Mouse (Mus musculus) myocyte (in vitro differentiated cells): ENCODE data around the gene Mfsd6l. TPM values are rescaled to one million over a fixed set of nuclear protein-coding genes. Genes with fewer than 3 reads are reported as not detected.

Source experiments
- H3K27me3 ChIP-seq: one replicate; pipeline ENCODE4 v1.6.1; 2011; ENCODE audit not compliant: control insufficient read depth, insufficient read depth, insufficient read length
- H3K36me3 ChIP-seq: one replicate; pipeline ENCODE4 v1.6.1; 2011; ENCODE audit not compliant: control insufficient read depth, insufficient read depth
- H3K4me2 ChIP-seq: one replicate; pipeline ENCODE4 v1.6.1; 2011; ENCODE audit warnings: low read depth, control low read depth
- H3K4me3 ChIP-seq: one replicate; pipeline ENCODE4 v1.5.1; 2011; ENCODE audit warnings: mild to moderate bottlenecking, control low read depth, moderate library complexity
- H3K79me2 ChIP-seq: one replicate; pipeline ENCODE4 v1.6.1; 2011; ENCODE audit not compliant: control insufficient read depth, insufficient read depth
- H3ac ChIP-seq: one replicate; pipeline ENCODE4 v1.6.1; 2011; ENCODE audit not compliant: control insufficient read depth, insufficient read length
- CEBPB ChIP-seq: IDR thresholded peaks from 2 replicates; pipeline ENCODE4 v1.6.1; 2011; ENCODE audit warnings: mild to moderate bottlenecking, moderate library complexity; ENCODE audit not compliant: poor library complexity, insufficient read depth, severe bottlenecking
- E2F4 ChIP-seq: IDR thresholded peaks from one replicate; pipeline ENCODE4 v1.6.1; 2011; ENCODE audit warnings: mild to moderate bottlenecking, control low read depth, moderate library complexity; ENCODE audit not compliant: insufficient read depth
- MAX ChIP-seq: IDR thresholded peaks from one replicate; pipeline ENCODE4 v1.6.1; 2011; ENCODE audit warnings: low read depth, mild to moderate bottlenecking, control low read depth
- MYOD1 ChIP-seq, 3 experiments: IDR thresholded peaks; one replicate each; pipeline ENCODE4 v1.6.1; 2011; ENCODE audit warnings: control low read depth in 2 of 3, low read depth in 2 of 3, mild to moderate bottlenecking in 2 of 3, moderate library complexity in 1 of 3; ENCODE audit not compliant: insufficient read length in 2 of 3, control insufficient read depth in 1 of 3
- MYOG ChIP-seq, 3 experiments: IDR thresholded peaks; one replicate each; pipeline ENCODE4 v1.6.1; 2011; ENCODE audit warnings: control low read depth in 2 of 3, low read depth in 2 of 3, mild to moderate bottlenecking in 2 of 3; ENCODE audit not compliant: insufficient read length in 2 of 3, control insufficient read depth in 1 of 3, insufficient read depth in 1 of 3
- POLR2A ChIP-seq: IDR thresholded peaks from one replicate; pipeline ENCODE4 v1.6.1; 2011; ENCODE audit warnings: low read depth, mild to moderate bottlenecking, control low read depth, moderate library complexity; ENCODE audit not compliant: insufficient read length
- POLR2AphosphoS2 ChIP-seq: IDR thresholded peaks from one replicate; pipeline ENCODE4 v1.6.1; 2011; ENCODE audit warnings: low read depth, control low read depth; ENCODE audit not compliant: insufficient read length
- REST ChIP-seq: IDR thresholded peaks from one replicate; pipeline ENCODE4 v1.6.1; 2011; ENCODE audit warnings: mild to moderate bottlenecking, control low read depth, moderate library complexity; ENCODE audit not compliant: insufficient read depth, insufficient read length
- SRF ChIP-seq: IDR thresholded peaks from one replicate; pipeline ENCODE4 v1.6.1; 2011; ENCODE audit warnings: low read depth; ENCODE audit not compliant: control insufficient read depth, insufficient read length
- TCF12 ChIP-seq: IDR thresholded peaks from one replicate; pipeline ENCODE4 v1.6.1; 2011; ENCODE audit warnings: mild to moderate bottlenecking, control low read depth; ENCODE audit not compliant: poor library complexity, insufficient read depth, severe bottlenecking
- TCF3 ChIP-seq: IDR thresholded peaks from one replicate; pipeline ENCODE4 v1.6.1; 2011; ENCODE audit warnings: low read depth, control low read depth; ENCODE audit not compliant: insufficient read length
- USF1 ChIP-seq: IDR thresholded peaks from one replicate; pipeline ENCODE4 v1.6.1; 2011; ENCODE audit warnings: low read depth, mild to moderate bottlenecking, control low read depth, moderate library complexity
- polyA plus RNA-seq: library from polyadenylated mRNA; unstranded; fragments of >200 nt; fragmentation: generic; extraction: Trizol; gene quantifications from one replicate; pipeline ENCODE4 v1.2.1, GENCODE M21; 2012; ENCODE audit warnings: missing spikeins

Mfsd6l gene
- not detected for polyA plus RNA-seq

DNA sequence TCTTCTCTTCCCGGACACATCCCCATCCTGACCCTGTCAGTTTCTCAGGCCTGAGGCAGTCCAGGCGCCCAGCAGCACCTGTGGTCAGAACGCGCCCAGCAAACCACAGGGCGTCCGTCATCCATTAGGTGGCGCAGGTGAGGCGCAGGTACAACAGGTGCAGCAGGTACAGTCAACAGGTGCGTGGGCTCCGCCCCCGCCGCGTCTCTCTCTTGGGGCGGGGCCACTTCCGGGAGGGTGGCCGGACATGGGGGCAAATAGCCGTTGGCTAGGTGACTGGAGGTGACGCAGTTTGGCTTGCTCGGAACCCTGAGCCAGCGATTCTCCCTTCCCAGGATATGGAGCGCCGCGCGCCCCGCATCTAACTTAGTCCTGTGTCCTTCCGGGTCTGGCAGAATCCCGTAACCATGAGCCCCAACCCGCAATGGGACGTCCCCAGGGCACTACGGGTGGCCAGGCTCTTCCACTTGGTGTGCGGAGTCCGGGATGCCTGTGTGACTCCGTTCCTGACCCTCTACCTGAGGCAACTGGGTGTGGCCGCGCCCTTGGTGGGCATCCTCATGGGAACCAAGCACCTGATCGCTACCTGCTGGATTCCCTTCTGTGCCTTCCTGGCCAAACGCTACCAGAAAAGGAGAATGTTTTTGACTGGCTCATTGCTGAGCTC lies at the start of gene Mfsd6l:
Mfsd6l (plus strand) TSS at position 269 of the 667 bp plus-strand sequence.
- no peaks in the 10 kb centered on the region for H3K36me3 ChIP-seq
- no peak for TF ChIP-seq MYOD1 (IDR thresholded peaks at IDR 0.05; ENCODE audit: control insufficient read depth in 1 of 3, insufficient read length in 2 of 3, low read depth in 2 of 3)
- no peak for TF ChIP-seq TCF3
- TF ChIP-seq CEBPB, result no peak
- TF ChIP-seq SRF, result no peak
- TF ChIP-seq POLR2AphosphoS2, result no peak
- H3K79me2 ChIP-seq, result no peaks in the 10 kb centered on the region
- no peak within 1 kb of the TSS for H3ac ChIP-seq
- no peak within 1 kb of the TSS for H3K4me2 ChIP-seq
- H3K4me3 ChIP-seq, result no peak within 1 kb of the TSS
- H3K27me3 ChIP-seq, result peaks cover 29% of the 10 kb centered on the region

DNA sequence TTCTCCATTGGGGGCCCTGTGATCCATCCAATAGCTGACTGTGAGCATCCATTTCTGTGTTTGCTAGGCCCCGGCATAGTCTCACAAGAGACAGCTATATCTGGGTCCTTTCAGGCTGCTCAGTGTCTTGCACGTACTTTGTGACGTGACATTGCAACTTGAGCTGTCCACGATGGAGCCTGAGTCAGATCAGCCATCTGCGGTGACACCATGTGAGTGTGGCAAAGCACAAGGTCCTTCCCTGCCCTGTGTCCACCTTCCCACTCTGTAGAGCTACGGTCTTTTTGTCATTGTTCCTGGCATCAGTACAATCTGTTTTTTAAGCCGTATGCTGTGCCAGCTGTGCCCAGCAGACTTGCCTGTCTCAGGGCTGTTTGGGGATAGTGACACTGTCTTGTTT lies 48.7 kb upstream of the Mfsd6l start:
- H3K27me3 ChIP-seq, result peaks cover 16% of the 10 kb centered on the region
- H3ac ChIP-seq, result no peak overlapping the region
- no peaks in the 10 kb centered on the region for H3K79me2 ChIP-seq
- no peak overlapping the region for H3K4me3 ChIP-seq
- TF ChIP-seq USF1 (no peak), MYOG (IDR thresholded peaks at IDR 0.05; ENCODE audit: control insufficient read depth in 1 of 3, insufficient read depth in 1 of 3, insufficient read length in 2 of 3, low read depth in 2 of 3) (no peak)
- no peak overlapping the region for H3K4me2 ChIP-seq
- H3K36me3 ChIP-seq, result no peaks in the 10 kb centered on the region

DNA sequence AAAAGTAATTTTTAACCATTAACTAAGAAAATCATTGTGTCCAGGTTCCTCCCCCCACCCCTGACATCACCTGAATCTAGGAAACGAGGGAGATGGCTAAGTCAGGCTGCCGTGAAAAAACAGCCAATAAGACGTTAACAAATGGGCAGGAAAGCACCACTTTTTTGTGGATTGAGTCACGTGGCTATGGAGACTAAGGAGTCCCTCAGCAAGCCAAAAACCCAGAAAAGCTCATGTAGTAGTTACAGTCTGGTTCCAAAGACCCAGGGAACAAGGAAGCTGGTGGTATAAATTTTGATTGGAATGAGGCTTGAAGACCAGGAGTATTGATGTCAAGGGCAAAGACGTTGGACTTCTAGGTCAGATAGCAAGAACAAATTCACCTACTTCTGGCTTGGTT lies 47.4 kb upstream of the Mfsd6l start:
- TF ChIP-seq MAX (no peak), USF1 (no peak), POLR2A (no peak), MYOD1 (IDR thresholded peaks at IDR 0.05; ENCODE audit: control insufficient read depth in 1 of 3, insufficient read length in 2 of 3, low read depth in 2 of 3) (no peak)
- H3K4me2 ChIP-seq, result no peak overlapping the region
- no peak overlapping the region for H3K4me3 ChIP-seq
- H3ac ChIP-seq, result no peak overlapping the region
- H3K79me2 ChIP-seq, result no peaks in the 10 kb centered on the region
- no peaks in the 10 kb centered on the region for H3K36me3 ChIP-seq
- H3K27me3 ChIP-seq, result peaks cover 12% of the 10 kb centered on the region

DNA sequence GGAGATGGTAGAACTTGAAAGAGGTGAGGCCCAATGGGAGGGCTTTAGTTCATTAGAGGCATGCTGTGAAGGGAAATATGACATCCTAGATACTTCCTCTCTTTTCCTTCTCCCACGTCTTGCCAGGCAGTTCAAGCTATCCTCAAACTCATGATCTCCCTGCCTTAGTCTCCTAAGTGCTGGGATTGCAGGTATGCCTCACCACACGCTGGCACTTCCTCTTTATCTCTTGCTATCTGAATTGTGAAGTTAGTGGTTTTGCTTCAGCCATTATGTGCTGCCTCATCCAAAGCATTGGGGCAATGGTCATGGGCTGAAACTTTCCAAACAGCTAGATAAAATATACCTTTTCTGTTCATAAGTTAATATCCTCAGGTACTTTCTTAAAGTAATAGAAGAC lies 46.8 kb upstream of the Mfsd6l start:
- peaks cover 10% of the 10 kb centered on the region for H3K27me3 ChIP-seq
- no peak overlapping the region for H3K4me2 ChIP-seq
- H3K79me2 ChIP-seq, result no peaks in the 10 kb centered on the region
- no peak overlapping the region for H3K4me3 ChIP-seq
- TF ChIP-seq REST (no peak), POLR2AphosphoS2 (no peak), MYOD1 (IDR thresholded peaks at IDR 0.05; ENCODE audit: control insufficient read depth in 1 of 3, insufficient read length in 2 of 3, low read depth in 2 of 3) (no peak), USF1 (no peak), MAX (no peak), MYOG (IDR thresholded peaks at IDR 0.05; ENCODE audit: control insufficient read depth in 1 of 3, insufficient read depth in 1 of 3, insufficient read length in 2 of 3, low read depth in 2 of 3) (no peak), CEBPB (no peak), E2F4 (no peak), TCF3 (no peak), POLR2A (no peak), SRF (no peak), TCF12 (no peak)
- H3K36me3 ChIP-seq, result no peaks in the 10 kb centered on the region
- no peak overlapping the region for H3ac ChIP-seq

DNA sequence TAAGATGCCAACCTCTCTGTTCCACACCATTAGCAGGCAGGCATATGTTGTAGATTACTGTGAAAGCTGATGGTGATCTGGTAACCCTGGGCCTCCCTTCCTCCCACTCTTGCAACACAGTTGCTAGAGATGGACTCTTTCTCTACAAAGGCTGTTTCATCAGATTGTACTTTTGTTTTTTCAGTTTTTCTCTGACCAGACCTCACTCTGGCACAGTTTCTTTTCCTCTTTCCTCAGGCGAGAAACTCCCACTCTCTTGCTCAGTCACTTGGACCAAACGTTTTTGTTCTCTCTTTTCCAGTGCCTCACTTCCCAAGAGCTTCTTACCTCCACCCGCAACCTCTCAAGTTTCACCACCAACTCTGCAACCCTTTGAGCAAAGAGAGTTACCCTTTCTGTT lies 42.0 kb upstream of the Mfsd6l start:
- Histone ChIP-seq H3K4me3 (no peak overlapping the region), H3ac (no peak overlapping the region)

More for the DNA sequence above, 42.0 kb upstream of the Mfsd6l start:
- TF ChIP-seq POLR2A (no peak), E2F4 (no peak), SRF (no peak), REST (no peak), TCF12 (no peak), MAX (no peak)
- Histone ChIP-seq H3K79me2 (no peaks in the 10 kb centered on the region), H3K4me2 (no peak overlapping the region), H3K36me3 (no peaks in the 10 kb centered on the region), H3K27me3 (no peaks in the 10 kb centered on the region)
